Mouse (Mus musculus) E14TG2a.4 (cell line): ENCODE results near the gene Dennd1c.
"Not testable (repeated sequence)": the region's sequence is repeated elsewhere in the genome, so short reads cannot be mapped to it uniquely, and the experiment has no call there.

Experiments used
- H3K27me3 ChIP-seq: 2 replicates; pipeline ENCODE4 v1.6.1; 2014; ENCODE audit warnings: low read length, control low read depth; ENCODE audit not compliant: insufficient read depth
- H3K36me3 ChIP-seq: 2 replicates; pipeline ENCODE4 v1.6.1; 2014; ENCODE audit warnings: low read length, control low read depth; ENCODE audit not compliant: insufficient read depth
- H3K4me1 ChIP-seq: replicated peaks from 2 replicates; pipeline ENCODE4 v1.6.1; 2014; ENCODE audit warnings: low read depth, low read length, control low read depth
- H3K4me3 ChIP-seq: replicated peaks from 2 replicates; pipeline ENCODE4 v1.5.1; 2014; ENCODE audit warnings: mild to moderate bottlenecking, low read length
- H3K9me3 ChIP-seq: 2 replicates; pipeline ENCODE4 v1.6.1; 2014; ENCODE audit warnings: low read length, control low read depth
- CTCF ChIP-seq: conservative IDR thresholded peaks from 2 replicates; pipeline ENCODE4 v1.5.1; 2014; ENCODE audit warnings: low read length
- NANOG ChIP-seq: IDR thresholded peaks from 2 replicates; pipeline ENCODE4 v1.6.1; 2014; ENCODE audit warnings: borderline replicate concordance, low read length, mixed read lengths
- POU5F1 ChIP-seq: IDR thresholded peaks from 2 replicates; pipeline ENCODE4 v1.6.1; 2014; ENCODE audit warnings: low read length, borderline replicate concordance

Gene Dennd1c

GRCm38 (mm10) chr17:57062548-57062947 is 15.8 kb downstream of the Dennd1c start:
- H3K36me3 ChIP-seq, result peaks cover 13% of the 10 kb centered on the region; the same call in 1 of the 2 replicates
- TF ChIP-seq NANOG (no peak), POU5F1 (no peak), CTCF (no peak)
- H3K4me3 ChIP-seq, result peak overlapping the region; percentile 81
- H3K27me3 ChIP-seq, result peaks cover 58% of the 10 kb centered on the region
- H3K9me3 ChIP-seq, result no peaks in the 10 kb centered on the region
- peaks cover 74% of the 10 kb centered on the region for H3K4me1 ChIP-seq

- Histone ChIP-seq H3K9me3 (no peaks in the 10 kb centered on the region), H3K4me3 (peak overlapping the region; percentile 81), H3K27me3 (peaks cover 55% of the 10 kb centered on the region), H3K4me1 (peaks cover 69% of the 10 kb centered on the region), H3K36me3 (peaks cover 13% of the 10 kb centered on the region; the same call in 1 of the 2 replicates)
- TF ChIP-seq CTCF (no peak), NANOG (no peak), POU5F1 (no peak)
Observed at GRCm38 (mm10) chr17:57062011-57062521, 16.2 kb downstream of the Dennd1c start.

- H3K27me3 ChIP-seq, result peaks cover 51% of the 10 kb centered on the region
- H3K36me3 ChIP-seq, result peaks cover 15% of the 10 kb centered on the region; the same call in 1 of the 2 replicates
- H3K4me3 ChIP-seq, result peak overlapping the region; percentile 94
- H3K4me1 ChIP-seq, result peaks cover 59% of the 10 kb centered on the region
- no peak for TF ChIP-seq POU5F1
- TF ChIP-seq CTCF, result no peak
- no peak for TF ChIP-seq NANOG
- no peaks in the 10 kb centered on the region for H3K9me3 ChIP-seq
Observed at GRCm38 (mm10) chr17:57061069-57061468, 17.2 kb downstream of the Dennd1c start.

- H3K9me3 ChIP-seq, result no peaks in the 10 kb centered on the region
- peak overlapping the region; percentile 94 for H3K4me3 ChIP-seq
- peaks cover 48% of the 10 kb centered on the region for H3K27me3 ChIP-seq
- TF ChIP-seq CTCF (peak; percentile 53), NANOG (no peak)
- H3K36me3 ChIP-seq, result peaks cover 11% of the 10 kb centered on the region; the same call in 1 of the 2 replicates
- peaks cover 54% of the 10 kb centered on the region for H3K4me1 ChIP-seq
Observed at GRCm38 (mm10) chr17:57060231-57060801, 18.0 kb downstream of the Dennd1c start.

- Histone ChIP-seq H3K27me3 (peaks cover 43% of the 10 kb centered on the region), H3K4me3 (peak within 1 kb of the TSS; percentile 94), H3K36me3 (peaks cover 6% of the 10 kb centered on the region), H3K9me3 (no peaks in the 10 kb centered on the region), H3K4me1 (peaks cover 47% of the 10 kb centered on the region)
- TF ChIP-seq CTCF, result no peak
- no peak for TF ChIP-seq NANOG
- no peak for TF ChIP-seq POU5F1
Observed at GRCm38 (mm10) chr17:57059486-57059977, 18.8 kb downstream of the Dennd1c start, which contains the start of gene Slc25a23. Gene Slc25a23 (minus strand): TSS chr17:57059863.

GRCm38 (mm10) chr17:57058891-57059485 is 19.3 kb downstream of the Dennd1c start, which contains the start of gene Crb3:
Gene Crb3 (plus strand): TSS chr17:57059105.
- peaks cover 42% of the 10 kb centered on the region for H3K4me1 ChIP-seq
- no peaks in the 10 kb centered on the region for H3K9me3 ChIP-seq
- H3K4me3 ChIP-seq, result peak within 1 kb of the TSS; percentile 94

GRCm38 (mm10) chr17:57056246-57056645 is 22.1 kb downstream of the Dennd1c start:
- Histone ChIP-seq H3K9me3 (no peaks in the 10 kb centered on the region), H3K27me3 (peaks cover 16% of the 10 kb centered on the region), H3K4me3 (no peak overlapping the region), H3K4me1 (peaks cover 20% of the 10 kb centered on the region), H3K36me3 (peaks cover 17% of the 10 kb centered on the region)
- TF ChIP-seq NANOG (no peak), CTCF (no peak), POU5F1 (no peak)

More at GRCm38 (mm10) chr17:57058891-57059485, 19.3 kb downstream of the Dennd1c start, which contains the start of gene Crb3:
- Histone ChIP-seq H3K36me3 (peaks cover 6% of the 10 kb centered on the region), H3K27me3 (peaks cover 38% of the 10 kb centered on the region)
- TF ChIP-seq CTCF, result no peak
- no peak for TF ChIP-seq POU5F1
- TF ChIP-seq NANOG, result no peak

GRCm38 (mm10) chr17:57051679-57052078 is 26.6 kb downstream of the Dennd1c start:
- peaks cover 10% of the 10 kb centered on the region for H3K4me1 ChIP-seq
- not testable (repeated sequence) for H3K9me3 ChIP-seq
- TF ChIP-seq CTCF, result peak; percentile 33; the same call in 1 of the 2 replicates

More at GRCm38 (mm10) chr17:57051679-57052078, 26.6 kb downstream of the Dennd1c start:
- H3K36me3 ChIP-seq, result peaks cover 23% of the 10 kb centered on the region
- H3K4me3 ChIP-seq, H3K27me3 ChIP-seq: not testable (repeated sequence)
